Mouse (Mus musculus) G1E (cell line): ENCODE measurements around the gene Ldlrap1.

Source experiments
- CTCF ChIP-seq: IDR thresholded peaks from 2 replicates; pipeline ENCODE4 v1.5.1; 2012; ENCODE audit warnings: low read depth, low read length, inconsistent platforms, mixed read lengths
- POLR2AphosphoS5 ChIP-seq: IDR thresholded peaks from 2 replicates; pipeline ENCODE4 v1.6.1; 2012; ENCODE audit warnings: low read depth, low read length, inconsistent platforms; ENCODE audit not compliant: insufficient replicate concordance

- TF ChIP-seq CTCF (no peak), POLR2AphosphoS5 (no peak)
These were observed 31.7 kb downstream of the Ldlrap1 start for GRCm38 (mm10) chr4:134736147-134736546.
